Mouse (Mus musculus) forebrain, embryonic 12.5 days (tissue): ENCODE measurements around the gene Mars. TPM values are rescaled to one million over a fixed set of nuclear protein-coding genes. Genes with fewer than 3 reads are reported as not detected.

Experiments used
- ATAC-seq: fragments of 200-750 bp; cut with Nextera tagmentation; 2 replicates; pipeline ENCODE4 v1.8.0; 2017; ENCODE audit warnings: moderate TSS enrichment; ENCODE audit not compliant: low FRiP score
- H3K27ac ChIP-seq: fragments of 300-500 bp; sonication (generic); 2 replicates; pipeline ENCODE4 v1.5.1; 2016; ENCODE audit warnings: mild to moderate bottlenecking
- H3K27me3 ChIP-seq: fragments of 300-500 bp; sonication (generic); 2 replicates; pipeline ENCODE4 v1.6.1; 2016; ENCODE audit warnings: mild to moderate bottlenecking
- H3K36me3 ChIP-seq: fragments of 300-500 bp; sonication (generic); replicated peaks from 2 replicates; pipeline ENCODE4 v1.6.1; 2016; ENCODE audit warnings: mild to moderate bottlenecking
- H3K4me1 ChIP-seq: fragments of 300-500 bp; sonication (generic); 2 replicates; pipeline ENCODE4 v1.6.1; 2016
- H3K4me2 ChIP-seq: fragments of 300-500 bp; sonication (generic); 2 replicates; pipeline ENCODE4 v1.6.1; 2016; ENCODE audit warnings: mild to moderate bottlenecking, moderate library complexity
- H3K4me3 ChIP-seq: fragments of 300-500 bp; sonication (generic); replicated peaks from 2 replicates; pipeline ENCODE4 v1.5.1; 2016; ENCODE audit warnings: mild to moderate bottlenecking
- H3K9ac ChIP-seq: fragments of 300-500 bp; sonication (generic); 2 replicates; pipeline ENCODE4 v1.6.1; 2016; ENCODE audit warnings: mild to moderate bottlenecking
- H3K9me3 ChIP-seq: fragments of 300-500 bp; sonication (generic); 2 replicates; pipeline ENCODE4 v1.6.1; 2016
- WGBS: fragments of 180-500 bp; shearing (Covaris S2); methylation state at CpG from one replicate; pipeline ENCODE4 v1.1.7; 2016; 5-methylcytosine and 5-hydroxymethylcytosine counted together
- polyA plus RNA-seq: library from polyadenylated mRNA; unstranded; fragments of >200 nt; fragmentation: Nextera tagmentation; extraction: Ambion mirVana; gene quantifications from 2 replicates; pipeline ENCODE4 v1.2.1, GENCODE M21; 2016

The Mars gene
- polyA plus RNA-seq, 1 experiment from 2014 or later, result 177 TPM

DNA sequence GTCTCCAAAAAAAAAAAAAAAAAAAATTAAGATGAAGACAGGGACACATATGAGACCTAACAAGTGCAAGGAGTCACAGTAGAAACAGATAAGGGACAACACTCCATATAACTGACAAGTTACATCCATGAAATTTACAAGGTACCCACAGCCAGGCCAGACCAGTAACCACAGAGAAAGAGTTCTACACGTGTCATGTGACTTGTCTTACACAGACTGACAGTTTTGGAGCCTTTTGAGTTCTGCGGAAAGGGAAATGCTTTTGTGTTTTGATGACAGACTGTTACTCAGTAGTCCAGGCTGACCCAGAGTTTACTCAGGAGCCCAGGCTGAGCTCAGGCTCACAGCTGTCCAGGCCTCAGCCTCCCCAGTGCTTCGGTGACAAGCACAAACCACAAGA lies 31.4 kb upstream of the Mars start:
- Histone ChIP-seq H3K4me1 (peaks cover 38% of the 10 kb centered on the region), H3K27me3 (peaks cover 41% of the 10 kb centered on the region), H3K9me3 (no peaks in the 10 kb centered on the region), H3K9ac (no peak overlapping the region), H3K36me3 (no peaks in the 10 kb centered on the region), H3K4me3 (no peak overlapping the region), H3K27ac (no peak overlapping the region), H3K4me2 (no peak overlapping the region)
- no peak for ATAC-seq
- WGBS, result 72% methylated on average over 3 of the region's 3 CpGs

DNA sequence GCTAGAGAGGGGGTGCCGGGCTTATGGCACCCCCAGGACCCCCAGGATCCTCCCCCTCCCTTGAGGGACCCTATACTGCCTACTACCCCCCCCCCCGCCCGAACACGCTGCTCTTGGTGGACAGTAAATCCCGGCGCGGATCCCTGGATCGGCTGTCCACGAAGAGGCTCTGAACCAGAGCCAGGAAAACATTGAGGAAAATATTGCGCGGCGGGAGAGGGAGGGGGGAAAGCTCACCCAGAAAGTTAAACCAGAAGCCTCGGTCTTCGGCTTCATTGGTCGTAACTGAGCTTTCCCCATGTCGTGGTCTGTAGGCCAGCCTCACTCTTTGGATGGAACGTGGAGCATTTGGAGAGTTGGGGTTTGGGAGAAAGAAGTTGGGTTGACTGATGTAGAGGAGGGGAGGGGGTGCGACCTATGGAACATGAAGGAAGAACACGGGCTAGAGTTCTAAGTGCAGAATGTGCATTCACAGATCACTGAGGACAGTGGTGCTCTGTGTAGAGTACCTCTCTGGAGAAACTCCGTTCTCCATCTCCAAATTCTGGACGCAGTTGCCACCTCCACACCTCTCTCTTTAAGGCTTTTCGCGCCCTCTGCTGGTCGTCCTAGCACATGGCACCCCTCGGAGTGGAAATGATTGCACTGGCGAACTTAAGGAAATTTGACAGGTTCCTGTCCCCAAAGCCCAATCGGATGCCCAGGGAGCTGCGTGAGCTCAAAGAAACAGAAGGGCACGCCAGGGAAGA lies 30.5 kb upstream of the Mars start, which contains the start of gene Gli1:
Gli1 (minus strand) TSS at position 84 of the 749 bp plus-strand sequence.
- H3K4me3 ChIP-seq, result peak within 1 kb of the TSS; percentile 41
- H3K27ac ChIP-seq, result peak within 1 kb of the TSS; percentile 70
- peak; percentile 28; the same call in 1 of the 2 replicates for ATAC-seq
- peaks cover 42% of the 10 kb centered on the region for H3K27me3 ChIP-seq
- H3K9ac ChIP-seq, result peak within 1 kb of the TSS; percentile 49
- under 1% methylated on average over 28 of the region's 29 CpGs for WGBS
- H3K4me2 ChIP-seq, result peak within 1 kb of the TSS; percentile 78
- peaks cover 38% of the 10 kb centered on the region for H3K4me1 ChIP-seq
- H3K9me3 ChIP-seq, result no peaks in the 10 kb centered on the region
- no peaks in the 10 kb centered on the region for H3K36me3 ChIP-seq

DNA sequence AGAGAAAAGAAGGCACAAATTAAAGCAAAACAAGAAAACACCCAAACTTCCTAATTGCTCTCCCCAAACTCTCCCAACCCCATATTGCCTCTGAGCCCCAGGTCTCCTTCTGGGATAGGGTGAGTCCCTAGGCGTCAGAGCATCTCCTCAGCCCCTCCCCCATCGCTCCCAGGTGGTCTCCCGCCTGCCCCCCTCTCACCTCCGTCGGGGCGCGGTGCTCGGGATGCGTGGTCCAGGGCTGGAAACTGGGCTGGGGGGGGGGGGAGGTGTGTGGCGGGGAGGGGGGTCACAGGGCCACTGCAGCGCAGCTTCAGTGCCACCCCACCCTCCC lies 29.7 kb upstream of the Mars start:
- no peaks in the 10 kb centered on the region for H3K36me3 ChIP-seq
- peaks cover 42% of the 10 kb centered on the region for H3K27me3 ChIP-seq
- peaks cover 38% of the 10 kb centered on the region for H3K4me1 ChIP-seq
- H3K9ac ChIP-seq, result peak overlapping the region; percentile 49; the same call in 1 of the 2 replicates
- H3K4me3 ChIP-seq, result peak overlapping the region; percentile 41
- 0% methylated on average over 9 of the region's 11 CpGs for WGBS
- peak overlapping the region; percentile 70 for H3K27ac ChIP-seq
- no peak for ATAC-seq
- peak overlapping the region; percentile 78 for H3K4me2 ChIP-seq
- H3K9me3 ChIP-seq, result no peaks in the 10 kb centered on the region

DNA sequence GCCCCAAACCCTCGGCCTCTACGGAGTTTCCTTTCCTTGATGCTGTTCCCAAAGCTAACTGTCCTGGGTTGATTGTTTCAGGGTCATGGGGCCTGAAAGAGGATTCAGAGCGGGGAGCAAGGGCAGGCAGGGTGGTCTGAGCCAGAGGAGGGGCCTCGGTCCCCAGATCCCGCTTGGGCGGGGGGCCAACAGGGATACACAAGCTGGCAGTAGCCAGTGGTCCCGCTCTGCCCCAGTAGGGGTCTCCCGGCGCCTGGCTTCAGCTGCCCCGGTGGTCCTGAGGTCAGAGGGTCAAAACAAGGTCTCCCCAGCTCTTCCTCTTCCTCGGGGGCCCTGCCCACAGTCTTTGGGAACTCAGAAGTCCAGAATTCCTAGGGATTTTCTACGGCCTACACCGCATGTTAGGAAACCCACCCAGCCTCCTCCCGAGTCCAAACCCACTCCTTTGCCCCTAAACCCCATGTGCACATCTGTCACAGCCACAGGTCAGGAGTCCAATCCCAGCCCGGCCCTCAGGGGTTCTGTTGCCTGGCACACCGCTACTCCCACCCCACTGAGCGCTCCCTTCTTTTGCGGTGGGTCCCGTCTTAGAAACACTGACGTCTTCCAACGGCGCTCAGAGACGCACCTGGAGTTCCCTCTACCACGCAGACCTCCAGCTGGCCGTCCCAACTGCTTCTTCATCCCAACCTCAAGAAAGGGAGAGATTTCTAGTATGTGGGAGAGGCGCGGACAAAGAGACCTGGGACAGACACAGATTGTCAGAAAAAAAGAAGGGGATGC lies 29.2 kb upstream of the Mars start:
- Histone ChIP-seq H3K4me3 (peak overlapping the region; percentile 41), H3K9ac (peak overlapping the region; percentile 44), H3K4me1 (peaks cover 38% of the 10 kb centered on the region), H3K4me2 (peak overlapping the region; percentile 78), H3K9me3 (no peaks in the 10 kb centered on the region), H3K36me3 (no peaks in the 10 kb centered on the region), H3K27ac (peak overlapping the region; percentile 70), H3K27me3 (peaks cover 42% of the 10 kb centered on the region)
- ATAC-seq, result peak; percentile 21; the same call in 1 of the 2 replicates
- under 1% methylated on average over 27 of the region's 27 CpGs for WGBS

DNA sequence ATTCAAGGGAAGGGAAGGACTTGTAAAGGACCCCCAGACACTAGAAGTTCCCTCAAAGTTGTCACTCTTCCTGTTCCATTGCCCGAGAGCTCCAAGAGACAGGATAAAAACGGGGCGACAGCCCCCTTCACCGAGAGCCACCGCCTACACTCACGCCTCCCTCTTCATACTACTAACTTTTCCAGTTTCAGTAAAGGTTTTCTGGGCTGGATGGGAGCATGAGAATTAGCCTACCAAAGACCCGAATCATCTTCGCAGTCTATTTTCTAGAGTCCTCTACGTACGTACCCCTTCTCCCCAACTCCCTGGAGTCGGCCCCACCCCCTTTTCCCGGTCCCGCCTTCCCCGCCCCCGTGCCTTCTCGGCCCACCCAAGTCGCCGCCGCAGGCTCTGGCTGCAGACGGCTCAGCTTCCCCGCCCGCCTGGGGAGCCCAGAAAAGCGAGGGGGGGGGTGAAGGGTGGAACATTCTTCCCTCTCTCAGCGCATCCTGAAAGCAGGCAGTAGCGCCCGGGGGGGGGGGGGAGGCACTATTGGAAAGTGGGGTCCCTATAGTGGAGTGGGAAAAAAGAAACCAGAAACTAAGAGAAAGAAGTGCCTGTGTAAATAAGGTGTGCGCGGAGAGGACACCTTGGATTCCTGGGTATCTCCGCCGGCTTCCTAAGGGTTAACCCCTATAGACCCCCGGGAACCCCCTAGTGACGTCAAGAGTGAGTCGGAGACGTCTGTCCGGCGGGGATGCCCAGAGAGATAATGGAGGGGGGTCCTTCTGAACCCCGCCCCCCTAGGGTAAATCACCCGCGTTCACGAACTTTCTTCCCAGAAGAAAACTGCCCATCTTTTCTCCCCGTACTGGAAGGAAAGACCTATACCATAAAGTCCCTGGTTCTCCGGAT lies 28.3 kb upstream of the Mars start:
- WGBS, result under 1% methylated on average over 41 of the region's 42 CpGs
- Histone ChIP-seq H3K4me1 (peaks cover 38% of the 10 kb centered on the region), H3K9ac (peak overlapping the region; percentile 44), H3K4me3 (peak overlapping the region; percentile 41), H3K27me3 (peaks cover 42% of the 10 kb centered on the region), H3K27ac (peak overlapping the region; percentile 70), H3K4me2 (peak overlapping the region; percentile 78), H3K36me3 (no peaks in the 10 kb centered on the region), H3K9me3 (no peaks in the 10 kb centered on the region)
- ATAC-seq, result peak; percentile 57

DNA sequence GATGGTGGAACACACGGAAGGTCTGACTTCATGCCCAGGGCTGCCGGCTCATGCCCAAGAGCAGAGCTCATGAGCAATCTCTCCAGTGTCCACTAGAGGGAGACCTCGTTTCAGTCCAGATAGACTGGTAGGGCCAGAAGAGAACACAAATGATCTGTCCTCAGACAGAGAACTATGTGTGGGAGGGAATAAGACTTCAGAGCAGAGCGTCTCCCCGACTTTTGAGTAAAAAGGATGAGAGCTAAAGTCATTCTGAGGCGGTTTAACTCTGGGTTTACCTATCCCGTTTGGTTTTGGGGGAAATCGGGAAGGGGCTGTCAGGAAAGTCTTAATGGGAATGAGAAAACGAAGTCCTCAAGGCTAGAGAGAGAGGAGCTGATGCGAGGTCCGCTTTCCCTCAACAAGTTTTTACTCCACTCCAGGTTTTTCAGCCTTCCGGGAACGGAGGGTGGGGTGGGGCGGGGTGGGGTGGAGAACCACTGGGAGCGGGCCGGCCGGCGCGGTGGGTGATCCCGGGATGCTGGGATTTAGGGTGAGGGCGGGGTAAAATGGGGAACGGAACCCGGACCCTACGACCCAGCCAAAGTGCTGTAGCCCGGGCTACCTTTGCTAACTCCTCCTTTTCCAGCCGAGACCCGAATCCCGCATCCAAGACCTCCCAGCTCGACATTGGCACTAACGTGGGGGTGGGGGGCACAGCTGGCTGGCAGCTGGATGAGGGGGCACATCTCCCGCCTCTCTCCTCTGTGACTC lies 27.5 kb upstream of the Mars start:
- Histone ChIP-seq H3K4me3 (peak overlapping the region; percentile 41), H3K36me3 (no peaks in the 10 kb centered on the region), H3K9me3 (no peaks in the 10 kb centered on the region), H3K4me1 (peaks cover 38% of the 10 kb centered on the region), H3K27me3 (peaks cover 42% of the 10 kb centered on the region), H3K27ac (peak overlapping the region; percentile 66), H3K9ac (peak overlapping the region; percentile 44; the same call in 1 of the 2 replicates), H3K4me2 (peak overlapping the region; percentile 78)
- under 1% methylated on average over 31 of the region's 31 CpGs for WGBS
- peak; percentile 75 for ATAC-seq

DNA sequence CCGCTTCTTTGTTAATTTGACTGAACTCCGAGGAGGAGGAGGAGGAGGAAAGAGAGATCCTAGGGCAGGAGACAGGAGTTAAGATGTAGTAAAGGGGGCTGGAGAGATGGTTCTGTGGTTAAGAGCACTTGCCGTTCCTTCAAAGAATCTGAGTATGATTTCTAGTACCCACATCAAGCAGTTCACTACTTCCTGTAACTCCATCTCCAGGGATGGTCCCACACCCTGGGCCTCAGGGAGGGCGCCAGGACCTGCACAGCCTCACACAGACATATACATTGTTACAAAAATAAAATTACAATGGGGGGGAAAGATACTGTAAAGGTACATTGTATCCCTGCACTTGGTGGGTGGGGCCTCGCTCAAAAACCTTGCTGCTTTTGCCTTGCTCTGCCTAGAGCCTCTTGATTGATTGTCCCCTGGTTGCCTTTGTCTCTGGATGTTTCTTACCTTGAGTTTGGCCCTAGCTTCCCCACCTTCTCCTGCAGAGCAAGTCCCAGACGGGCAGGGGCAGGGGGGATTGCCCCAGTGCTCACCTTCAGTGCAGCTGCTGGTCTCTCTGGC lies 26.0 kb upstream of the Mars start:
- H3K4me3 ChIP-seq, result no peak overlapping the region
- H3K4me2 ChIP-seq, result no peak overlapping the region
- H3K36me3 ChIP-seq, result 0 out of 2 replicates have a peak, but pooled peaks cover 2% of the 10 kb centered on the region
- H3K9me3 ChIP-seq, result no peaks in the 10 kb centered on the region
- H3K4me1 ChIP-seq, result peaks cover 38% of the 10 kb centered on the region
- H3K27me3 ChIP-seq, result peaks cover 38% of the 10 kb centered on the region
- H3K9ac ChIP-seq, result no peak overlapping the region
- no peak overlapping the region for H3K27ac ChIP-seq
- no peak for ATAC-seq
- WGBS, result 87% methylated on average over 6 of the region's 6 CpGs

DNA sequence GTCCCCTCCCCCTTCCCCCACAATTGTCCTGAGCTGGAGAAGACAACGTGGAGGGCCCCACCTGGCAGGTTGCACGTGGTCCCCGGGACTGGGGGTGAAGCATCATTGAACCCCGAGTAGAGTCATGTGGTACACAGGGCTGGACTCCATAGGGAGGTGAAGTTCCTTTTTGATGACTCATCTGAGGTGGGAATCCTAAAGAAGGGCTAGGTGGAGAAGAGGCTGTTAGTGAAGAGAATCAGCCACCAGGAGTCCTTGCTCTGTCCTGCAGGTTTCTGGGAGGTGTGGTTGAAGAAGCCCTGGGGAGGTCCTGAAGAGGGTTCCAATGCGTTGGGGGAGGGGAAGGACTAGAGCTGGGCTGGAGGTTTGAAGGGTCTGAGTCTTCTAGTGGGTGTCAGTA lies 25.4 kb upstream of the Mars start:
- 0 out of 2 replicates have a peak, but pooled peaks cover 2% of the 10 kb centered on the region for H3K36me3 ChIP-seq
- WGBS, result 82% methylated on average over 5 of the region's 5 CpGs

DNA sequence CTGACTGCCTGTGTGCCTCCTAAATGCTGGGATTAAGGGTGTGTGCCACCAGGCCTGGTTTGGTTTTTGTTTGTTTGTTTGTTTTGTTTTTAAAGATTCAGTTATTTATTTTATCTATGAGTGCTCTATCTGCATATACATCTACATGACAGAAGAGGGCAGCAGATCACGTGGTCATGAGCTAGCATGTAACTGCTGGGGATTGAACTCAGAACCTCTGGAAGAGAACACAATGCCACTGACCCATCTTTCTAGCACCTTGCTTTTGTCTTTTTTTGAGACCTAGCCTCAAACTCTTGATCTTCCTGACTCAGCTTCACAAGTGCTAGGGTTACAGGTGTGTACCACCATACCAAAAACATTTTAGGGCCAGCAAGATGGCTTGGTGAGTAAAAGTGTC lies 23.7 kb upstream of the Mars start:
- Histone ChIP-seq H3K4me1 (peaks cover 20% of the 10 kb centered on the region), H3K4me2 (no peak overlapping the region), H3K9ac (no peak overlapping the region), H3K36me3 (0 out of 2 replicates have a peak, but pooled peaks cover 2% of the 10 kb centered on the region), H3K9me3 (no peaks in the 10 kb centered on the region), H3K27me3 (peaks cover 40% of the 10 kb centered on the region), H3K4me3 (no peak overlapping the region), H3K27ac (no peak overlapping the region)
- WGBS, result 64% methylated on average over 1 of the region's 1 CpGs
- no peak for ATAC-seq

More for the DNA sequence above, 25.4 kb upstream of the Mars start:
- no peak for ATAC-seq
- no peak overlapping the region for H3K4me3 ChIP-seq
- no peak overlapping the region for H3K9ac ChIP-seq
- no peaks in the 10 kb centered on the region for H3K9me3 ChIP-seq
- H3K4me2 ChIP-seq, result no peak overlapping the region
- H3K27ac ChIP-seq, result no peak overlapping the region
- peaks cover 35% of the 10 kb centered on the region for H3K4me1 ChIP-seq
- peaks cover 41% of the 10 kb centered on the region for H3K27me3 ChIP-seq

DNA sequence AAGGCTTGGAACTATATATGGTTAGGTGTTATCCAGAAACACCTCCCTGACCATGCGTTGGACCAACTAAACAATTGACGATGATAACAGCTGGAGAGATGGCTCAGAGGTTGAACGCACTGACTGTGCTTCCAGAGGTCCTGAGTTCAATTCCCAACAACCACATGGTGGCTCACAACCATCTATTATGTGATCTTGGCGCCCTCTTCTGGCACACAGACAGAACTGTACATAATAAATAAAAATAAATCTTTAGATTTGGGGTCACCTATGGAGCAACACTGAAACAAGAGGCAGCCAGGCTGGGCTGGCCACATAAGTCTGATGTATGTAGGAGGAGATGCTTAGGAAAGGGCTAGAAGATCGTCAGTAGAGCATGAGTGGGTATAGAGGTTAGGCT lies 21.6 kb upstream of the Mars start:
- 0 out of 2 replicates have a peak, but pooled peaks cover 2% of the 10 kb centered on the region for H3K36me3 ChIP-seq

More for the DNA sequence above, 21.6 kb upstream of the Mars start:
- no peaks in the 10 kb centered on the region for H3K9me3 ChIP-seq
- 63% methylated on average over 5 of the region's 5 CpGs for WGBS
- H3K4me2 ChIP-seq, result no peak overlapping the region
- no peak overlapping the region for H3K9ac ChIP-seq
- H3K4me1 ChIP-seq, result peaks cover 5% of the 10 kb centered on the region
- no peak overlapping the region for H3K27ac ChIP-seq
- H3K4me3 ChIP-seq, result no peak overlapping the region
- ATAC-seq, result no peak
- peaks cover 45% of the 10 kb centered on the region for H3K27me3 ChIP-seq
